Mouse (Mus musculus): ENCODE data around the gene Rnf224.

DNA sequence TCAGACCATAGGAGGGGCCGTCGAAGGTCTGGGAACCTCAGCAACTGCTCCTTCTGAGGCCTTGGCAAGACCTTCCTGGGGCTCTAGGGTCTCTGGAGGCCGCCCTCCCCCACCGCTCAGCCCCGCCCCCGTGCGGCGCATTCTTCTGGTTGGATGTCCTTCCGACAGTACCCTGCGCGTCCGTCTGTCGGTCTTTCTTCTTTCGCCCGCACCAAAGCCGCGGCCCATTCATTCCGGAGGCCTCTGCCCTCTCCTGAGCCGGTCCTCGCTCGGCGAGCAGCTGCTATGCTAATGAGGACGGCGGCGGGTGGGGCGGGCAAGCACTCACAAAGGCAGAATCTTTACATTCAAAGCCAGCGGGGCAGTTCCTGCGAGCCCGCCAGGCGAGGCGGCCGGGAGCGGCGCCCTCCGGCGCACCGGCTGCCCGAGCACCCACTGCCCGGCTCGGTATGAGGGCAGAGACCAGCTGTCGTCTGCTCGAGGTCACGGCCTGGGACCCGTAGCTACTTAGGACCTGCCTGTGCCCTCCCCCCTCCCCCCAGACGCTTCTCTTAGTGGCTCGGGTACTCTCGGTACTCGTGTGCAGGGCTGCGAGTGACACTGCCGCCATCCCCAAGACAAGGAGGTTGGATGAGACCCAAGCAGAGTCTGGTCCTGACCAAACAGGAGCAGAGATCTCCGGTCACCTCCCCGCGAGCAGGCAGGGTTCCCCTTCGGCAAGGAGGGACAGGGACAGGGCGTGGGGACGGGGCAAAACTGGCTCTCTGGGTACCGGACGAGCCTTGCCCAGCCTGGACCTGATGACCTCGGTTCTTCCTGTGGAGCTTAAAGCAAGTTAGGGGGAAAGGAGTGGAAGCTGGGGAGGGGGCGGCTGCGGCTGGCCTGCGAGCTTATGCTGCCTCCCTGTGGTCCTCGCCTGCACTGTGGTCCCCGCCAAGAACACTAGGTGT lies 50.7 kb downstream of the Rnf224 start:
- TF ChIP-seq POLR2A (IDR thresholded peaks at IDR 0.05; ENCODE audit: control insufficient read depth, extremely low read depth, insufficient read depth, low read length, poor library complexity) (no peak), CTCF (IDR thresholded peaks at IDR 0.05; ENCODE audit: borderline replicate concordance, control insufficient read depth, extremely low read depth, insufficient read depth, low read length, poor library complexity) (0 out of 2 replicates have a peak, but pooled peaks have one; percentile 23)
